Mouse (Mus musculus) E14TG2a.4 (cell line): ENCODE data around the gene Chpf.

ENCODE experiments used
- CTCF ChIP-seq: conservative IDR thresholded peaks from 2 replicates; pipeline ENCODE4 v1.5.1; 2014; ENCODE audit warnings: low read length
- POU5F1 ChIP-seq: IDR thresholded peaks from 2 replicates; pipeline ENCODE4 v1.6.1; 2014; ENCODE audit warnings: low read length, borderline replicate concordance

- no peak for TF ChIP-seq CTCF
- TF ChIP-seq POU5F1 = no peak
Measured at GRCm38 (mm10) chr1:75446656-75447055, 32.5 kb downstream of the Chpf start.
